Mouse (Mus musculus): ENCODE measurements around the gene Rbm33.

The Rbm33 gene

DNA sequence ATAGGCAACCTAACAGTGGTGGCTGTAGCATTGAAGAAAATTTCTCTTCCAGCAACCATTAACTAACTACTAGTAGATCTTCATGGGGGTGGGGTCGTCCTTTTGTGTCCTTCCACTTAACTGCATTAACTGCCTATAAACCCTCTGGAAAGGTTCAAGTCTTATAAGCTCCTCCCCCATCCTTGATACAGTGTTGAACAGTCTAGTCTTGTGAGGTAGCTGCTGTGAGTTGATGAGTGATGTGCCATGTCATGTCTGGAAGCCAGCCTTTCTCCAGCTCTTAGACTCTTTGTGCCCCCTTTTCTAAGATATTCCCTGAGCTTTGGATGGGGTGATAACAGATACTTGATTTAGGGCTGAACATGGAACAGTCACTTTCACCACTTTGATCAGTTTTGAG is 7.5 kb downstream of the Rbm33 start:
- no peak for DNase-seq (ENCODE audit: low spot score)

GRCm38 (mm10) chr5:28329024-28329806 is 12.3 kb downstream of the Rbm33 start:
- DNase-seq (ENCODE audit: low spot score): no peak

GRCm38 (mm10) chr5:28333731-28334130 is 16.8 kb downstream of the Rbm33 start:
- no peak for DNase-seq (ENCODE audit: low spot score)

GRCm38 (mm10) chr5:28351857-28352513 is 35.1 kb downstream of the Rbm33 start:
- DNase-seq (ENCODE audit: low spot score): no peak

DNA sequence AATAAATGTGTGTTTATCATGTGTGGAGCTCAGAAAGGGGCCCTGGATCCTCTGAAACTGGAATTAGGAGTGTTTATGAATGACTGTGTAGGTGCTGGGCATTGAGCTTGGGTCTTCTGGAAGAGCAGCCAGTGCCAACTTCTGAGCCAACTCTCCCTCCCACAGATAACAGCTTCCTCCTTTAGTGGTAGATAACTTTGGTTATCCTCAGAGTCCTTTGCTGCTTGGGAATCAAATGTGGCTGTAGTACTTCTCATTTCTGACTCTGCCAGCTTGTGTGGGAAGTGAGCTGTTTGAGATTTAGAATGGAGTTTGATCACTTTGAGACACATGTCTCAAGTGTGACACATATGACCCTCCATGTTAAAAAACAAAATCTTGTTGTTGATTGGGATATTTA is 38.7 kb downstream of the Rbm33 start:
- no peak for DNase-seq (ENCODE audit: low spot score)

DNA sequence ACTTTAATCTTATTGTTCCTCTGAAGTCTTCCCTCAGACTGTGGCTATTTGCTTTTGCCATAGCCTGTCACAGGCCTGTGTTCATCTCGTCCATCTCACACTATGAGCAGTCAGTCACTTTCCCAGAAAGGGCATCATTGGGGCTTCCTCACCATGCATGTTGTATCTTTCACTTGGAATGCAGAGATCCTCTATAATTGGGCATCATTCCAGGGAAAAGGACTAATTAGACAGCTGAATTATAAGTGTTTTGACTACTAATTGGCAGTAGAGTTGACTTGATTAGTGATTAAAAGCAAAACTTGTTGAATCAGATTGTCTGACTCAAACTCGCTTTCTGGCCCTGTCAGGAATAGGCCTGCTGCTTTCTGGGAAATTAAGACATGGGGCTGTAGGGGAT is 43.8 kb downstream of the Rbm33 start:
- no peak for DNase-seq (ENCODE audit: low spot score)

DNA sequence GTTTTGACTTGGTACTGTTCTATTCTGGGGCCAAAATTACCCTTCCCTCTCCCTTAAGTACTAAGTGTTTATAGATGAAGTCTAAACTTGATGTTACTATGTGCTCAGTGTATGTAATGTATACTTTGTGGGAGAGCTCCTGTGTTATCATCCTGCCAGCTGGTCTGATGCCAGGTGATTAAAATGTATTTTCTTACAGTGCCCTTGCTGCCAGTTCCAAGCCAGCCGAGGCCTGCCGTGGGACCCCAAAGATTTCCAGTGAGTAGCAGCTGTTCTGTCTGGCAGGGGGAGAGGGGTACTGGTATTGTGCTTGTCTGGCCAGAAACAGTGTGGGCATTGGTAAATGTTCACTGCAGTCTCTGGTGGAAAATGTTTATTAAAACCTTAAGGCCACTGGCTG is 51.1 kb downstream of the Rbm33 start:
- DNase-seq (ENCODE audit: low spot score): no peak

DNA sequence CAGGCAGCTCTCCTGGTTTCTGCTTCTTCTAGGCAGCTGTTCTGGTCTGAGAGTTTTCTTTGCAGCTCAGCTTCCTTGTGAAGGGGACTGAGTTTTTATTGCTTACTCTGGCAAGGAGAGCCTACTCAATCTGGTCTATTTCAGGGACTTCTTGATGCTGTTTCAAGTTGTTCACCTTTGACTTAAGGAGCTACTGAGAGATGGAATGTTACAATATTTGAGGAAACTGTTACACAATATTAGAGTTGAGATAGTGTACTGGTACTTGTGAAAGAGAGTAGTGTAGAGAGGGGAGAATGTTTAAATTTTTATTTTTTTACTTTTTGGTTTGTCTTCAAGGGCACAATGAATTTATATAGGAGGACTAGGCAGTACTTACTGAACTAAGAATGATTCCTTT is 53.9 kb downstream of the Rbm33 start:
- DNase-seq (ENCODE audit: low spot score): no peak

DNA sequence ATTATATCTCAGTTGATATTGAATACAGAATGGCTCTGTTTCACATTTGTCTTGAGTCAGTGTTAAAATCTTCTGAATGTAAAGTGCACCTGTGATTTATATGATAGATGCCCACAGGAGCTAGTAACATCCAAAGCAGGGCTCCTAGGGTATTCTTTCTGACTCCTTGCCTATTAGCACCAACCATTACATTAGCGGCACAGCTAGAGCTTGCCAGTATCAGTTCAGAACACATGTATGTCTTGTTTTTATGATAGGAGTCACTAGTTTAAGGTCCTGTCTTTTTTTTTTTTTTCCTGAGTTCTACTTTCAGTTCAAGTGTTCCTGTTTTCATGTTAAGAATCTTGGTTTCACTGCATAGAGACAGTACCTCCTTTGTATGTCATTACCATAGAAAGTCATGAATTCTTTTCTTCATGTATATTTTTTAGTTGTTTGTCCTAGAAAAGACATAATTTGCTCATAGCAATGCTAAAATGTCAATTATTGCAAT is 55.3 kb downstream of the Rbm33 start:
- DNase-seq (ENCODE audit: low spot score): no peak

GRCm38 (mm10) chr5:28373498-28374427 is 56.8 kb downstream of the Rbm33 start:
- DNase-seq (ENCODE audit: low spot score): no peak

DNA sequence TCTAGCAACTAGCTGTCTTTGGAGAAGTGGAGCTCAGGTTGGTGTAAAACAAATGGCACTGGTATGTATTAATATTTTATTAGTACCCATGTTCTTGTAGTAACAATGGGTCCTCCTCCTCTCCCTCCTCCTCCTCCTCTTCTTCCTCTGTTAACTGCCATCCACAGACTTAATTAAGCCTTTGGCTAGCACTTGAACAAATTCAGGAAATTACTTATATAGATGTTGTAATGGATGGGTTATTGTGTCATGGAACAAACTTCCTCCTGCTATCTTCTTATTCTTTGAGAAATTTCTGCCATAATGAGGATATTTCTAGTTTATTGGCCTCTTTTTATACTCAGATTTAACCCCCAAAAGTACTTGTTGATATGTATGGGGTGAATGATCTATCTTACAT is 60.4 kb downstream of the Rbm33 start:
- DNase-seq (ENCODE audit: low spot score): no peak

DNA sequence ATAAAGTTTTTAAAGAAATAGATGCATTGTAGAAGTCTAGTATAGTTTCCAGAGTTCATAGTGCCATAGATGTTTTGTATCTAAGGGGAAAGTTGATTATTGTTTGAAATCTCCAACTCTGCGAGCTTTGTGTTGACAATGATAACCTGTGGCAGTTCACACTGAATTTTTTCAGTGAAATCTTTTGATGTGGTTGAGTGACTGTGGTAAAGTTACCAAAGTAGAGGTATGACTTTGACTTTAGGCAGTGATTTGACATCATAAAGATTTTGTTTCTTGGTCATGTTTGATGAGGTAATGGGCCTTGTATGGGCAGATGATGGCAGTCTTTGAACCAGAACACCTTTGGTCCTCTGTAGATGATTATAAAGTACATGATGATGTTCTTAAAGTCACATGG is 65.4 kb downstream of the Rbm33 start:
- no peak for DNase-seq (ENCODE audit: low spot score)

DNA sequence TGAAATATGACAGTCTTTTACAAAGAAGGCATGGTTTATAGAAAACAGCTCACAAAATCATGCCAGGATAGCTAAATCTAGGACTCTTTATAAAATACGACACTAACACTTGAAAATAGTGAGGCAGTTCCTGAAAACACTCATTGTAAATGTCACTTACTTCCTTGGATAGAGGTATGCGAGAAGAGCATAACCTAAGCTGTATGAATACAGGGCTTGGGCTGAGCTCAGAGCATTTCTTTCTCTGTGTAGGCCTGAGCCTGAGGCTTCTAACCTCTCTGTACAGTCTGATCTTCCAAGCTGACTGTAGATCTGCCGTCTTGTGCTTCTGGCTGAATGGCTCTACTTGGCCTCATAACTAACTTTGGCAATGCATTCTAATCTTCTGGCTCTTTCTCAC is 69.9 kb downstream of the Rbm33 start:
- DNase-seq (ENCODE audit: low spot score): no peak

DNA sequence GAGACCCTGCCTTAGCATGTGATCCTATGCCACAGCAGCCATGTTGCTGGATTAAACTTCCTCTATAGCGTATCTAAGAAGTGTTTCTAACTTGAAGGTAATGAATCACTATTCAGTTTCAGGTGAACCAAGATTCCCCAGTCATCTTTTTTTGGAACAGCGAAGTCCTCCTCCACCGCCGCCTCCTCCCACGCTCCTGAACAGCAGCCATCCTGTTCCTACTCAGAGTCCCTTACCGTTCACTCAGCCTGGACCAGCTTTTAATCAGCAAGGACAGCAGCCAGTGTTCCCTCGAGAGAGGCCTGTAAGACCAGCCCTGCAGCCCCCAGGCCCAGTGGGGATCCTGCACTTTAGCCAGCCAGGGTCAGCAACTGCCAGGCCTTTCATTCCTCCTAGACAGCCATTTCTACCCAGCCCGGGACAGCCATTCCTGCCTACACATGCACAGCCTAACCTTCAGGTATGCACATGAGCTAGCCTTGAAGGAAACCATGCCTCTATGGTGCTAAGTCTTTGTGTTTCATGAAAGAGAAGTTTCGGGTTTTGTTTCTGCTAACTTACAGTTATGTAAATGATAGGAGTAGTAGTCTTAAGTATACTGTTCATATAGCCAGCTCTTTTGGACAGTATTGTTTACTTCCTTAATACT is 70.7 kb downstream of the Rbm33 start:
- no peak for DNase-seq (ENCODE audit: low spot score)

DNA sequence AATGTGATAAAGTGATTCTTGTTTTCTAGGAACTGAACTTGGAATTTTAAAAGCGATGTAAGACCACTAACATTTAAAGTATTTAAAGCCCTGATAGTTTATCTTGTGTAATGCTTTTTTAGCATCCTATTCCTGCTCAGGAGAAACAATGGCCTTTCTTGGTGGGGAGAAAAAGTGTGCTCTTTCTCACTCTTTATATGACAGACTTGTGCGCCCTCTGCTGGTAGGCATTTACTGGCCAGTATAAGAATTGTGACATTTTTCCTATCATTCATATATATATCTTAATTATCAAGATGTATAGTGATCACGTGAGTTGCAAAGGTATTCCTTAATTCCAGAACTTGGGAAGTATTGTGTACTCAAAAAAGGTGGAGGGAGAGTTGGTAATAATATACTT is 71.3 kb downstream of the Rbm33 start:
- DNase-seq (ENCODE audit: low spot score): peak; percentile 52

DNA sequence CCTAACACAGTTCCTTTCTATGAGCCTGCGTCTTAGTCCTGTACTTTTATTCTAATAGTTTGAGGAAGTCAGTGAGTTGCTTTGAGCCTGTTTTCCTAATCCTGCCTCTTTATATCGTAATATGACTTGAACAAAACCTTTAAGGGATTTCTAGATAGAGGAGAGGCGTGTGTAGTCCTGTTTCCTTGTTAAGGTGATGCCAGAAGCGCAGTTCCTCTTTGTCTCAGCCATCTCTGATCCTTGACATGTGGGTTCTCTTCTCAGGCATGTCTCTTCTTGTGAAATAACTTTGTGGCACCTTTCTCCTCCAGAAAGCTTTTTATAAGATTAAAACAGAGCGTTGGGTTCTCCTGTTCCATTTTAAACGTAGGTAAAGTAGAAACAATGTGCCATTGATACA is 73.3 kb downstream of the Rbm33 start:
- no peak for DNase-seq (ENCODE audit: low spot score)

GRCm38 (mm10) chr5:28397344-28397743 is 80.4 kb downstream of the Rbm33 start:
- no peak for DNase-seq (ENCODE audit: low spot score)

- DNase-seq (ENCODE audit: low spot score): no peak
Observed at GRCm38 (mm10) chr5:28398736-28399135, 81.8 kb downstream of the Rbm33 start.

- no peak for DNase-seq (ENCODE audit: low spot score)
Observed at GRCm38 (mm10) chr5:28399451-28400115, 82.7 kb downstream of the Rbm33 start.

DNA sequence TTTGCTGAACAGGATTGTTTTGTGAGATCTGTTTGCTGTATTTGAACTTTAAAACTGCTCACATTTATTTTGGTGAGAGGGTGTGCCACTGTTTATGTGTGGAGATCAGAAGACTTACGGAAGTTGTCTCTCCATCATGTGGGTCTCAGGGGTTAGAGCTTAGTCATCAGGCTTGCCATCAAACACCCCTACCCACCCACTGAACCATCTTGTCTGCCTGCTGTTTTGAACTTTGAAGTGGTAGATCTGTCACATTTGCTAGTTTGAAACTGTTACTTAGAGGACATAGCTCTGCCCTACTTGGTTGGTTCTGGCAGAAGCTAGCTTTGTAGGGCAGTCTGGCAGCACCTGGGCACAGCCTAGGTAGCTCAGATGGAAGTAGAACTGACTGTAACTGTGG is 85.8 kb downstream of the Rbm33 start:
- DNase-seq (ENCODE audit: low spot score): no peak

- DNase-seq (ENCODE audit: low spot score): no peak
Observed at GRCm38 (mm10) chr5:28406662-28407061, 89.7 kb downstream of the Rbm33 start.
